Mouse (Mus musculus) layer of hippocampus, postnatal 10 days (tissue): ENCODE measurements around the gene Tspoap1. TPM values are rescaled to one million over a fixed set of nuclear protein-coding genes. Genes with fewer than 3 reads are reported as not detected.
A peak's percentile ranks its signal among the peaks of the same experiment; 100 is the strongest.

Experiments used
- DNase-seq, 2 experiments: peaks; one replicate each; pipeline ENCODE4 v3.0.0; 2021; ENCODE audit warnings: low spot score in 2 of 2
- total RNA-seq, 2 experiments: library from RNA; stranded (reverse); gene quantifications; 2 replicates each; pipeline ENCODE4 v1.2.3; 2021

Tspoap1 gene
- total RNA-seq, 2 experiments from 2014 or later = 149 to 174 TPM

DNA sequence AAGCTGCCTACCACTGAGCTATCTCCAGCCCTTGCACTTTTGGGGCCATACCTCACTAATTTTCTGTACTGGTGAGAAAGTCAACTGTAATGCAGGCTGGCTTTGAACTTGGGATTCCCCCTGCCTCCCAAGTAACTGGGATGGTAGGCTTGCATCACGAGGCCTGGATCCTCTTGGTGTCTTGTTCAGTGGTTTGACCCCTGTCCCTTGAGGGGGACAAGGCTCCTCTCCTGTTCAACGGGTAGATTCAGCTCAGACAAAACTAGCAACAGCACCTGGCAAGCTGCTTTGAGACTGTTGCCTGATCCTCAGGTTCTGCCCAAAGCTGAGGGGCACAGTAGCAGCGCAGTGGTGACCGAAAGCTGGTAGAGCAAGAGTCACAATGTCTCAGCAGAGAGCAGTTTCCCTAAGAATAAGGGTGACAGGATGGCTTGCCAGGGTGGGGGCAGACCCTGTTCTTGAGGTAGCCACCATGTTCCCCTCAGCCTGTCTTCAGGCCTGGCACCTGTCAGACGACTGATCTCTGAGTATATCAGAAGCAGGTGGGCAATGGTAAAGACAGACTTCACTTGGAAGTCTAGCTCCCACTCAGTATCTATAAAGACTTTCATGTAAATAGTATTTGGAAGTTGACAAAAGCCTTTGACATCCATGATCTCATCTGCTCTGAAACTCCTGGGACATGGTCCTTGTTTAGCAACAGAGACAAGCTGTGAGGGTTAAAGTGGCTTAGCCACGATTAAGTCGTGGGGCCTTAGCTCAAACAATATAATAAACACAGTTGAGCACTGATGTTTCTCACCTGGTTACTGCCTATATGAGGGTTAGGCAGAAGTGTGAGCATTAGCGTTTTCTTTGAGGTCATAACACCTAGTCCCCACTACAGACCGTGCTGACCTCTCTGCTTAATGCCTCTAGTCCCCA is 14.4 kb upstream of the Tspoap1 start:
- DNase-seq = no peak

DNA sequence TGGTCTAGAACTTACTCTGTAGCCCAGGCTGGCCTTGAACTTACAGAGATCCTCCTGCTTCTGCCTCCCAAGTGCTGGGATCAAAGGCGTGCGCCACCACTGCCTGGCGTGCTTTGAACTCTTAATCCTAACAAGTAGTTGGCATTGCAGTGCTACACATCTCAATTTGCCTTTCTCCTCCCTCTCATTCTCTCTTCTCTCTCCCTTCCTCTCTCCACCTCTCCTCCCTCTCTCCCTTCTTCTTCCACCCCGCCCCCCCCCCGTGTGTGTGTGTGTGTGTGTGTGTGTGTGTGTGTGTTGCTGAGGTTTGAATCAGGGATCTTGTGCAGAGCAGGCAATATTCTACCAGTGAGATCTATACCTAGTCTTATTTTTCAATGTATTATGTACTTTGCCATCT is 13.0 kb upstream of the Tspoap1 start:
- DNase-seq = no peak

DNA sequence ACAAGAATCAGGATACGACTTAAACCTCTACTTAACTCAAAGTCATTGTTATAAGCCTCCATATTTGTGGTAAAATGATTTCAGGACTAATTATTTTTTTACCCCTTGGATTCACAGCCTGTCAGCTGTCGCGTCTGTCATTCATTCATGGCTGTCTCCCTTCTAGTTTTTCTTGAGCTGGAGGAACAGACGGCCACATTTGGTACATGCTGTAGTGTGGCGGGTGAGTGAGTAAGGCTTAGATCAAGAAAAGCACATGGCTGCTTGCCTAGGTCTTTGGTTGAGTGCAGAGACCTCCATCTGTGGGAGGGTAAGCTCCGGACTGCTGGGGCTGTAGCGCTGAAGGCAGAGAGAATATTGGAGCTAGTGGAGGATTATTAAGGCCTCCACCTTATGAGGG is 12.6 kb upstream of the Tspoap1 start:
- no peak for DNase-seq

DNA sequence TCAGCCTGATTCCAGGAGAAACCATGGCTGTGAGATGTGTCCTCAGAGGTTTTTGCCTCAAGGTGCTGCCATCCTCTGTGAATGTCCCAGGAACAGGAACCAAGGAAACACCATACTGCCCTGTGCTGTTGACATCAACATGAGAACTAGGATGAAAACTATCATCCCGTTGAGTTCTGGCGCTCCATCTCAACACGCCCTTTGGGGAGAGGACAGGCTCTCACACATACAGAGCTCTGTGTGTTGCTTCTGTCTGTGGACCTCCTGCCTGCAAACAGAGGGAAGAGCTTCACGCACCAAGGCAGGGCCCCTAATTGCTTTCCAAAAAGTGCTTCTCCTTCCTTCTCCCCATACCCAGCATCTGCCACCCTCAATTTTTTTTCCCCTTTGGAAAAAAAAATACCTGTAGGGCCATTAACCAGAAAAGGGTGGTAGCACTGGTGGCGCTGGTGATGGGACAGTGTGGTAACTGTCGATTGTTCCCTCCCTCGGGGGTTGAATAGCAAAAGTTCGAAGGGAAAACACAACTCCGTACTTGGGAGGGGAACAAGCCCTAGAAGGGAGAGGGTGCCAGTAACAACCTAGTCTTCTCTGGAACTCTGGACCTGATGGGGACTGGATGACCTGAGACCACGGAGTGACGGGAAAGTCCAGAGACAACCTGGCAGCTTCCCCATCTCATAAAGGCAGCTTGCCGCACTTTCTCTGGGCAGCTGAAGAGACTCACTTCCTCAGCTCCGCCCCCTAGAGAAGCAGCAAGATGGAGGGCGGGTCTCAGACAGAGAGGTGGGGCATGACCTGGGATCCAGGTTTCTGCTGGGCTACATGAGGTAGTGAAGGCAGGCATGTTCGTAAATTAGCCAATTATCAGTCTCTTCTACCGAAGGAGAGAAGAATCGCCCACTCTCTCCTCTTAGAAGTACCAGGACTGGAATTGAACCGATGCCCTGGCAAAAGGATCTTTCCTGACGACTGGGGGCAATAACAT is 11.9 kb upstream of the Tspoap1 start:
- no peak for DNase-seq

DNA sequence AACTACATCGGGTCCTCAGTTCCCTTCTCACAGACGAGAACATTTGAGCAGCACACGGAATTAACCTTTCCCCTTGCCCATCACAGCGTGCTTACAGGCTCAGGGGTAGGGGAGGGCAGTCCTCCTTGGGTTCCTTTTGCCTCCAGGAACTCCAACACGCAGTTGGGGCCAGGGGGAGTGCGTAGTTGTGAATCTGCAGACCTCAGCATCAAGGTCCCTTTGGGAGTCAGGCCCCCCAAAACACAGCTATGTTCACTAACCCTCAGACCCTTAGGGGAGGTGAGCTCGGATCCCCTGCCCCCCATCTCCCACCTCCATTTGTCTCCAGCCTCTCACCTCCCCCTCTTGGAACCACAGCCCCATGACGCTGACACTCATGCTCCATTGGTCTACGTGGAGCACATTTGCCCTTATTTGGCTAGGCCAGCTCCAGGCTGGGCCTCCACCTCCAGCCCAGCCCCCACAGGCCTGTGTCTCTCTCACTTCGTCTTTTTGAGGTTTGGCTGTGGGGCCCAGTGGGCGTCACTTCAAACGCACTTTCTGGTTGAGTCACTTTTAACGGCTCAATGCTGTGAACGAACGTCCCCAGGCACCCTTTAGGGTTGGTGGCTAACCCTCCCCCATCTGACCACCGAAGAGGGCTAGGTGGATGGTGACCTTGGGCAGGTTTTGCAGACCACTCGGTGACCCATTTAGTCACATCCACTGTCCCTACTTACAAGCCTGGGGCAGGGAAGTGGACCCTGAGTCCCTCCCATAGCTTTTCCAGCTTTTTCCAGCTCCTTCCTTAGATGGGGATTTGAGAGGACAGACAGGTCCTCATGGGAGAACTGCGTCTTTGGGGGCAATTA is 10.9 kb upstream of the Tspoap1 start:
- DNase-seq = peak in 1 of 2 experiments; percentile 38

DNA sequence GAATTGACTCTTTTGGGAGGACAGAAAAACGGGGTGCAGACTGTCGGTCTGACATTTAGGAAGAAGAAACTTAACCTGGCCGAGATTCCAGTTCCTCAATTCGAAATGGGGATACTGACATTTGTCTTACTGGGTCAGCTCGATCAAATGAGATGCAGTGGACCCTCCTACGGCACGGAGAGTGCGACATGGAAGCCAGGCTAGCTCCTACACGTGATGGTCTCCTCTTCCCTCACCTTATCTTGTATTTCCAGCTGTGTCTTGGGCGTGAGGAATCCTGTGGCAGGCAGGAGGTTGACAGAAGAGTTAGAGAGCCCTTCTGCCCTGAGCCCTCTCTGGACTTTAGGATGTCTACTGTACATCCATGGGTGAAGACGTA is 10.3 kb upstream of the Tspoap1 start:
- DNase-seq = no peak

DNA sequence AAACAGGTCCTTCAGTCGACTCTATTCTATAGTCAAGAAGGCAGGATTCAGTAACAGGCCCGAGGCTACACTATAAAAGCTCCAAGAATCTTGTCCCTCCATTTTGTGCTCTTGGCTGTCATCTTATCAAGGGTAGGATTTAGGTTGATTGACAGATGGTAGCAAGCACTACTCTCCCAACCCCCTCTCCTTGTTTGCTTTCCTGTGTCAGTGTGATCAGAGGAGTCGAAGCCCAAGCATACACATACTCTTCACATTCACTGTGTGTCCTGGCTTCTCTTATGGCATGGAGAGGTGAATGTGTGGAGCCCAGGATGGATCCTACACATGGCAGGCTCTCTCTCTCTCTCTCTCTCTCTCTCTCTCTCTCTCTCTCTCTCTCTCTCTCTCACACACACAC is 9.8 kb upstream of the Tspoap1 start:
- DNase-seq = no peak

DNA sequence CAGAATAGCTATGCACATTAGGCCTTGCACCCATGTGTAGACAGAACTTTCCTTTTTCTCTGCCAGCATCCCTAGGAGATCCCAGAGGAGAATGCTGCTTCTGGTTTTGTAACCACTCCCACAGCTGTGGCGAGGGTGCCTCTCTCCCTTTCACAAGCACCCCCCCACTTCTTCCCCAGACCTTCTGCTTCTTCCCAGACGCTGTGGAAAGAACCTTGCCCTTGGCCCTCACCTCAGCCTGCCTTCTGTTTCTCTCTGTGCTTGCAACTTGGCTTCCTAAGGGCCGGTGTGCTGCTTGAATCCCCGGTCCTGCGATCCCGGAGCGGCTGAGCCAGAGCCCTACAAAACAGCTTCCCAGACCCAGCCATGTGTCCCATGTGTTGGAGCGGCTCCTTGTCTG is 9.3 kb upstream of the Tspoap1 start:
- DNase-seq = no peak

DNA sequence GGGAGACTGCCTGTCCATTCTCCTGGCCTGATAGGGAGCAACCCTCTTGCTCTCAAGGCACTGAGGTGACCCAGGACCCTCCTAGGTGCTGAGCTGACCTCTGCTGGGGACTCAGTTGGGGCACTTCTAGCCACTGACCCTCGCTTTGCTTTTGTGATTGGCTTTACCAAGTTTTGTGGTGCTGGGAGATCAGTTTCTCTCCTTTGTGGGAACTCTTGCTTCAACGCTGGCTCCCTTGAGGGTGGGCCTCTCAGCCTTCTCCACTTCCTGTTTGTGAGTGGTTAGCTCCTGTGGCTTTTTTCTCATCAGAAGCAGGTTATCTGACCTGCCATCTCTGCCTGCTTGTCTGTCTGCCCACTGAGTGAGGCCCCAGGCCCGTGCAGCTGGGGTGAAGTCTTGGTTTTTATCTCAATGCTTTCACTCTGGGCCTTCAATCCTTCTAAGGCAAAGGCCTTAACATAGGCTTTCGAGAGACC is 8.8 kb upstream of the Tspoap1 start:
- DNase-seq = no peak

DNA sequence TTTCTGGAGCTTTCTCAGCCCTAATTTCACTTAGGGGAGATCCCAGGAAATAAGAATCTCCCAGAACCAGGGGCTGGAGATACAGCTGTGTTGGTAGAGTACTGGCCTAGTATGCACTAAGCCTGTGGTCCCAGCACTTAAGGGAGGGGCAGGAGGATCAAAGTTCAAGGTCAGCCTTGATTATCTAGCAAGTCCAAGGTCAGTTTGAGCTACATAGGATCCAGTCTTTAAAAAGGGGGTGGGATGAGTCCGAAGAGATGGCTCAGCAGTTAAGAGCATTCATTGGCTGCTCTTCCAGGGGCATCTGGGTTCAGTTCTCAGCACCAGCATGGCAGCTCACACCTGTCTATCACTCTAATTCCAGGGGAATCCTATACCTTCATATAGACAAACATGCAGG is 8.0 kb upstream of the Tspoap1 start:
- DNase-seq = no peak

DNA sequence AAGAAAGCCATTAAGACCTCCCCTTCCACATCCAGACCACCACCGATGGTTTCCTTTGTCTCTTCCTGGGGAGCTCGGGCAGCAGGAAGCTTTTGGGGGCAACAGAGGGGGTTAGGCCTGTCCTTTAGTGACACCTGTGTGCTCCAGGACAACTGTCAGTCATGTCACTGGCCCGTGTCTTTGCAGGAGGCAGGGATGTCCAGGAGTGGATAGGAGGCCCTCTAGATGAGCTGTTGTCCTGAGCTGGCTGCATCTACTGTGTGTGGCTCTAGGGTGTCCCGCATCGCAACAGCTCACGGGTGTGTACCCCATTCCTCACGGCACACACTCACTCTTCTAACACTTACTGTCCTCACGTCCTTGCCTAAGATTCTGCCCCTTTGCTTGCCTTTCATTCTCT is 7.1 kb upstream of the Tspoap1 start:
- no peak for DNase-seq

DNA sequence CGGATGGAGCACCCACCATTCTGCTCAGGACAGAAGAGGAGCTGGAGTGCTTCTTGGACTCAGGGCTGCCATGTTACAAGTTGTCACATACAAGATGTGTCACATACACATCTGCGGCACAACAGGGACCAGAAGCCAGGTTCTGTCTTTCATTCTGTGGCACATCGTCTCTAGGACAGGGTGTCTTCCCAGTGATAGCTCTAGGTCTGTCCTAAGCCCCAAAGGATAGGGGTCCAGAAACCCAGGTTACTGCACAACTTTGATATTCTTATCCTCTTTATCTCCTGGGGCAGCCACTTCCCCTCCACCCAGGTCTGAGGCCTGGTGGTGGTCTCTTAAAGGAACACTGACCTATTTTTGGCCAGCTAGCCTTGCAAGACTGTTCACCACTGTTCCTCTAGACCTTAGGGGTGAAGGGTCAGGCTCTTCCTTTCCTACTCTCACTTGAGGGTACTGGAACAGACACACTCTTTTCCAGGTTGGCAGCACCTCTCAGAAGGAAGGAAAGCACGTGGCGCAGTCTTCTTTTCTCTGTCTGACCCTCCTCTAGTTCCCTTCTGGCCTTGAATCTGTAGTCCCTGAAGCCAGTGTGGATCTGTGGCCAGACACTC is 6.3 kb upstream of the Tspoap1 start:
- DNase-seq = no peak

DNA sequence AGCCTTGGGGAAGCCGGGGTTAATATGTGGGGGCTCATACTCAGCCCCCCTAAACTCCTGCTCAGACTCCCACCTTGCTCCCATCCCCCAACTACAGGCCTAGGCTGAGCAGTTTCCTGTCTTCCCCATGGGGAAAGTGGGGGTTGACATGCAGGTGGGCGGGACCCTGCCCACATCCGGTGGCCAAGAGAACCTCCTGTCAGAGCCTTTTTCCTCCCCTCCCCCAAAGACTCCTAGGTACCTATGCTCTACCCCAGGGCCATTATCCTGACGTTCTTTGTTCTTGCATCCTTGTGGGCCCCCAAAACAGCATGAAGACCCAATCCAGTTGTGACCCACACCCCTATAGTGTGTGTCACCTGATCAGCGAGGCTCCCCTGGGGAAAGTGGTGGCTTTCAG is 5.7 kb upstream of the Tspoap1 start:
- DNase-seq = no peak

DNA sequence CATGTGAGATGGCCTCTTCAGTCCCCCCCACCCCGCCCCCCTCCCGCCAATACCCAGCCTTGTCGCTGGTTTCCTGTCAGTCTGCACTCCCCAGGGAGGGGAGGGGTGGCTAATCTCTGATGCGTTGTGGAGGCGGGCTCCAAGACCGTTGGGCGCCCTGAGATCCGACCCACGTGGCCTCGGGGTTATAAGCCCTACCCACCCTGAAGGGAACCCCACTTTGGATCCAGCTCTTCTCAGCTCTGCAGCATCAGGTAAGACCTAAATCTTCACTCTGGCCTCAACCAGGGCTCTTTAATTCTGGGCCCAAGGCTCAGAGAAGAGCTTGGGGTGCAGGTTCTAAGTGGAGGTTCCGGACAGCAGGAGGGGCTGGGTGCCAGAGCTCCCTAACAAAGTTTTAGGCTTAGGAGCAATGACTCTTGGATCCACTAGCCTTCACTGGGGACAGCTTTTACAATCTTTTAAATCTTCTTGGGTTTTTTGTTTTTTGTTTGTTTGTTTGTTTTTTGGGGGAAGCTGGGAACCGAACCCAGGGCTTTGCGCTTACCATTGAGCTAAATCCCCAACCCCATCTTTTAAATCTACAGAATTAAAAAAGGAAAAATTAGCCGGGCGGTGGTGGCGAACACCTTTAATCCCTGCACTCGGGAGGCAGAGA is 4.9 kb upstream of the Tspoap1 start:
- peak; percentile 32 to 44 for DNase-seq

DNA sequence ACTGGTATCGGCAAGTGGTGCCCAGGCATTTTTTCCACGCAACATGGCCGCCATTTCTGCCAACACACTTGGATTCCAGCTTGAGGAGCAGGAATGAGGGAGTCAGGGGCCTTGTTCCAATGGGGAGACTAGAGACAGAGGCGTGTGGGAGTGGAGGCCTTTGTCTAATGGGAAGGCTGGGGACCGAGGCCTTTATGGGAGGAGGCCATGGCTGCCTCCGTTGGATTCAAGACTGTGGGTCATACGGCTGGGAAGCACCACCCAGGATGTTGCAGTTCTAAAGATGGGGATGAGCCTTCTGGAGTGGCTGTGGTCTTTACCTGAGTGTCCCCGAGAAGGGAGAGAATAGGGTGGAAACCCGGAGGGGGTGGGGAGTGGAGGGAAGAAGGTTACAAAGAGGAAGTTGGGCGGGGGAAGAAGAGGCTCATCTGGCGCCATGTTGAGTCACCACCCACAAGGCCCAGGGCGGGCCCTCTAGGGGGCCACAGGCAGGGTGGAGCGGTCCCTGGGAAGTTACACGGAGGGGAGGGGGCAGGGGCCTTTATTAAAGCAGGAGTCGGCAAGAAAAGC is 4.0 kb upstream of the Tspoap1 start:
- no peak for DNase-seq

DNA sequence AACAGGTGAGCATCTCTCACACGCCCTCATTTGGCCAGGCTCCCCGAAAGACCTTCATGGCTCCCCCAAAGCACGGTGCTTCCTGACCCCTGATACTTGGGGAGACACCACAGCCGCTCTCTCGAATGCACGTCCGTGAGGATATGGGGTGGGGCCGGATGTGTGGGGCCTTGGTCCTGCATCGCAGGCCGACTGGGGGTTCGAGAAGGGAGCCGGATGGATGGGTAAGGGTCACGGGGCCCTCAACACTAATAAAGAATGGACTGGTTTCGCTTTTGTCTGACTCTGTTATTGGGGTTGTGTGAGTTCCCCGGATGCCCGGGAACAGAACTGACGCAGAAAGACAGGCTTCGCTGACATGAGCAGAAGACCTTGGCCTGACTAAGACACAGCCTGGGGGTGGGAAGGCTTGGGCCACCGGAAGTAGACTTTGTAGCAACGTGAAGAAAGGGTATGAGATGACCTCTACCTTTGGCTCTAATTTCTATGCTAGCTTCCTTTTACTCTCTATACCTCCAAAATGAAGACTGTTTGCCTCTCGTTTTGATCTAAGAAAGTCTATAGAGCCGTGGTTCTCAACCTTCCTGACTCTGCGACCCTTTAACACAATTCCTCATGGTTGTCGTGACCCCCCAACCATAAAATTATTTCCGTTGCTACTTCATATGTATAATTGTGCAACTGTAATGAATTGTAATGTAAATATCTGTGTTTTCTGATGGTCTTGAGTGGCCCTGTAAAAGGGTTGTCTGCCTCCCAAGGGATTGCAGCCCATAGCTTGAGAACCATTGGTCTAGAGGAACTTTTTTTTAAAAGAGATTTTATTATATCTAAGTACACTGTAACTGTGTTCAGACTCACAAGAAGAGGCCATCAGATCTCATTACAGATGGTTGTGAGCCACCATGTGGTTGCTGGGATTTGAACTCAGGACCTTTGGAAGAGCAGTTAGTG is 3.1 kb upstream of the Tspoap1 start:
- no peak for DNase-seq

DNA sequence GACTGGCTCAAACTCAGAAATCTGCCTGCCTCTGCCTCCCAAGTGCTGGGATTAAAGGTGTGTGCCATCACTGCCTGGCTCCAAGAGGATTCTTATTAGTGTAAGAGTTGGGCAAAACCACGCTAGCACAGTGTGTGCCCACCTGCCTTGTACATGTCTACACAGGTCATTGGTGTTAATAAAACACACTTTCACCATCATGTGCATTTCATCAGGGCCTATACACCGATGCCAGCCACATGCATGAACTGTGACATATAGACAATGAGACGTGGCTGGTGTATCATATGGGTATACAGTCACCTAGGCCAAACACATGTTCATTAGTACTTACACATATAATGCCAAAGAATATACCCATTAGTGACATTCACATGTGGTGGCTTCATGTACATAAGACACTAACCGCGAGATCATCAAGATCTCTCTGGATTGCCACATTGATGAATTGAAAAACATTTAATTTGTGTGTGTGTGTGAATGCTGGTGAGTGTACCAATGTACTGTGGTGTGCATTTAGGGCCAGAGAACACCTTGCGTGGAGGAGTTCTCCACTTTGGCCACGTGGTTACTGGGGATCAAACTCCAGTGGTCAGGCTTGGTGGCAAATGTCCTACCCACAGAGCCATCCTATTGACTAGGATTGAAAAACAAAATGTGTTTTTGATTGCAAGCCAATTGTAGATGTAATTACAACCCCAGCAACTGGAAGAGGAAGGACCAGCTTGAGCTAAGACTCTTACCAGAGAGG is 2.0 kb upstream of the Tspoap1 start:
- DNase-seq = no peak
